Mouse (Mus musculus) small intestine, adult 2 months (tissue): ENCODE measurements around the gene Samd4. TPM values are rescaled to one million over a fixed set of nuclear protein-coding genes. Genes with fewer than 3 reads are reported as not detected.

Source experiments
- H3K27ac ChIP-seq: fragments of 200-500 bp; 2 replicates; pipeline ENCODE4 v1.5.1; 2012; ENCODE audit warnings: low read depth, low read length, control low read depth, inconsistent platforms; ENCODE audit not compliant: insufficient read depth
- H3K27me3 ChIP-seq: fragments of 200-500 bp; 2 replicates; pipeline ENCODE4 v1.6.1; 2012; ENCODE audit warnings: mild to moderate bottlenecking, moderate library complexity, low read length, inconsistent platforms; ENCODE audit not compliant: control insufficient read depth, insufficient read depth
- H3K36me3 ChIP-seq: fragments of 200-500 bp; 2 replicates; pipeline ENCODE4 v1.6.1; 2012; ENCODE audit warnings: mild to moderate bottlenecking, low read length, control low read depth, inconsistent platforms; ENCODE audit not compliant: control insufficient read depth, insufficient read depth
- H3K4me1 ChIP-seq: fragments of 200-500 bp; 2 replicates; pipeline ENCODE4 v1.6.1; 2012; ENCODE audit warnings: low read length, inconsistent platforms, mixed read lengths; ENCODE audit not compliant: control insufficient read depth, insufficient read depth, insufficient read length
- H3K4me3 ChIP-seq: fragments of 200-500 bp; 2 replicates; pipeline ENCODE4 v1.5.1; 2012; ENCODE audit warnings: low read depth, mild to moderate bottlenecking, control low read depth, inconsistent platforms, low read length, moderate library complexity
- CTCF ChIP-seq: fragments of 200-500 bp; IDR thresholded peaks from 2 replicates; pipeline ENCODE4 v1.5.1; 2012; ENCODE audit warnings: low read depth, mild to moderate bottlenecking, control low read depth, inconsistent platforms, low read length, moderate library complexity, mixed read lengths; ENCODE audit not compliant: insufficient replicate concordance, insufficient read length; ENCODE audit errors: extremely low read depth
- POLR2A ChIP-seq: fragments of 200-500 bp; IDR thresholded peaks from 2 replicates; pipeline ENCODE4 v1.6.1; 2012; ENCODE audit warnings: low read depth, mild to moderate bottlenecking, control low read depth, inconsistent platforms, low read length, moderate library complexity
- WGBS: fragments of 180-500 bp; shearing (Covaris S2); methylation state at CpG from one replicate; pipeline ENCODE4 v1.1.7; 2018; 5-methylcytosine and 5-hydroxymethylcytosine counted together
- polyA plus RNA-seq: library from polyadenylated mRNA; depleted of rRNA; stranded (reverse); fragments of >200 nt; gene quantifications from 2 replicates; pipeline ENCODE4 v1.2.3, GENCODE M21; 2012

The Samd4 gene
- polyA plus RNA-seq, 1 experiment: 3.2 TPM

DNA sequence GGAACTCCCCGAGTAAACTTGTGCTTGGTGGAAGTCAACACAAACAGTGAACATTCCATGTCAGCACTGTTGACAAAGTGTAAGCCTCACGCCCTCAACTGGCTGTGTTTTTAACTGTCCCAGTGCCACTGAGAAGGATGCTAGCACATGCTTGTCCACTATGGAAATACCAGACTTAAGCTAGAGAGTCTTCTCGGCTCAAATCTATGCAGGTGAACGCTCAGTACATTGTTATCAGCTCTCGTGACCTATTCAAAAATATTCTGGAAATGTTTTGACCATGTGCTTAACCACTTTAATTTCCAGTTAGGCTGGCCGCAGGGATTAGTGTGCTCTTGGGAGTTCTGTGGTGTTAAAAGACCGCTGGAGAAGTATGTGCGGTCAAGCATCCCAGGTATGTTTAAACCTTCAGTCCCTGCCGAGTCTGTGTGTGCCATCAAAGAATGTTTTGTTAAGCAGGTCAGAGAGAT, 73.0 kb downstream of the Samd4 start:
- no peak overlapping the region for H3K27ac ChIP-seq
- H3K4me1 ChIP-seq: no peaks in the 10 kb centered on the region

DNA sequence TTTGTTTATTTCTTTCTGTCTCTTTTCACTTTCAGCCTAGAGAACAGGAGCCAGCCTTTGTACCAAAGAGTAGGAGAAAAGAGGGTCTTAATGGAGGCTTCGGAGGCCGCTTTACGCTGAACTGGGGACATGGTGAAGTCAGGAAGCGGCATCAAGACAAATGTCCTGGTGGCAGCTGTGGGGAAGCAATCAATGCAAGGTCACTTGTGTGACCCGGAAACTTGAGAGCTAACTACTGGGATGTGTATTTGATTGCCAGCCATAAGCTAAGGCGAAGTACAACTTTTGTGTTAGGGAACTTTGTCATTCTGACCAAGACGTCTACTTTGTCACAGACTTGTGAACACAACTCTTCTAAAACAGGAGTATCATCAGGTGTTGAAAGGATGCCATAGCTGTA, 73.5 kb downstream of the Samd4 start:
- H3K27me3 ChIP-seq: no peaks in the 10 kb centered on the region
- H3K27ac ChIP-seq: no peak overlapping the region
- H3K36me3 ChIP-seq: no peaks in the 10 kb centered on the region
- no peaks in the 10 kb centered on the region for H3K4me1 ChIP-seq
- TF ChIP-seq POLR2A (no peak), CTCF (no peak)
- no peak overlapping the region for H3K4me3 ChIP-seq
- 46% methylated on average over 7 of the region's 7 CpGs for WGBS

More for the DNA sequence above, 73.0 kb downstream of the Samd4 start:
- 61% methylated on average over 9 of the region's 9 CpGs for WGBS
- Histone ChIP-seq H3K4me3 (no peak overlapping the region), H3K27me3 (no peaks in the 10 kb centered on the region), H3K36me3 (no peaks in the 10 kb centered on the region)
- TF ChIP-seq POLR2A (no peak), CTCF (no peak)

- H3K36me3 ChIP-seq: no peaks in the 10 kb centered on the region
- no peaks in the 10 kb centered on the region for H3K27me3 ChIP-seq
- H3K4me3 ChIP-seq: no peak overlapping the region
- TF ChIP-seq POLR2A (no peak), CTCF (no peak)
- 59% methylated on average over 7 of the region's 7 CpGs for WGBS
- no peaks in the 10 kb centered on the region for H3K4me1 ChIP-seq
- no peak overlapping the region for H3K27ac ChIP-seq
Measured at GRCm38 (mm10) chr14:46959166-46959721, 76.6 kb downstream of the Samd4 start.

- Histone ChIP-seq H3K4me3 (no peak overlapping the region), H3K36me3 (no peaks in the 10 kb centered on the region), H3K4me1 (no peaks in the 10 kb centered on the region), H3K27me3 (no peaks in the 10 kb centered on the region), H3K27ac (no peak overlapping the region)
- WGBS: 43% methylated on average over 2 of the region's 2 CpGs
- TF ChIP-seq CTCF (no peak), POLR2A (no peak)
Measured at GRCm38 (mm10) chr14:46959831-46960230, 77.2 kb downstream of the Samd4 start.

GRCm38 (mm10) chr14:46962832-46963231, 80.2 kb downstream of the Samd4 start:
- no peak overlapping the region for H3K27ac ChIP-seq
- no peak overlapping the region for H3K4me3 ChIP-seq
- no peaks in the 10 kb centered on the region for H3K4me1 ChIP-seq
- no peaks in the 10 kb centered on the region; the same call in 1 of the 2 replicates for H3K27me3 ChIP-seq
- TF ChIP-seq POLR2A: no peak
- no peak for TF ChIP-seq CTCF
- WGBS: 78% methylated on average over 5 of the region's 5 CpGs
- no peaks in the 10 kb centered on the region for H3K36me3 ChIP-seq

- 95% methylated on average over 2 of the region's 2 CpGs for WGBS
Measured at GRCm38 (mm10) chr14:46964074-46964872, 81.6 kb downstream of the Samd4 start.

DNA sequence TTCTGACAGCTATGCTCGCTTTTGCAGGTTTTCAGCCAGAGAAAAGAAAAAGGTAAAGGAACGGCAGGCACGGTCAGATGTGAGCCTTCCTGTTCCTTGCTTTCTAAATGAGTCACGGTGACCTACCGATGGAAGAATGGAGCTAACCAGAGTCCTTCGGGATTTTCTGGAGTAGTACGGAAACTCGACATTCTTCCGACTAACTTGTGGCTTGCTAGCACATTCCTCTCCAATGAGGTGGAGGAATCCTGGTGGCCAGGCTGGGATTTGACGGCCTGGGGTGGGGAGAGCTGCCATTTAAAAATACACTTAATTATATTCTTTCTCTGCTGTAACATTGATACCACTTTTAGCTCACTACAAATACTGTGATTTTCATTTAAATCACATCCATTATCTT, 83.6 kb downstream of the Samd4 start:
- Histone ChIP-seq H3K4me3 (no peak overlapping the region), H3K27me3 (no peaks in the 10 kb centered on the region; the same call in 1 of the 2 replicates), H3K4me1 (no peaks in the 10 kb centered on the region), H3K27ac (no peak overlapping the region), H3K36me3 (no peaks in the 10 kb centered on the region)
- WGBS: 65% methylated on average over 10 of the region's 10 CpGs
- TF ChIP-seq POLR2A (no peak), CTCF (no peak)

More at GRCm38 (mm10) chr14:46964074-46964872, 81.6 kb downstream of the Samd4 start:
- H3K27ac ChIP-seq: no peak overlapping the region
- H3K4me3 ChIP-seq: no peak overlapping the region
- no peaks in the 10 kb centered on the region for H3K4me1 ChIP-seq
- H3K36me3 ChIP-seq: no peaks in the 10 kb centered on the region
- H3K27me3 ChIP-seq: no peaks in the 10 kb centered on the region; the same call in 1 of the 2 replicates
- no peak for TF ChIP-seq POLR2A
- TF ChIP-seq CTCF: no peak
